Mouse (Mus musculus) liver, adult 2 months (tissue): Measurements from ENCODE around the gene C1s1. TPM values are rescaled to one million over a fixed set of nuclear protein-coding genes. Genes with fewer than 3 reads are reported as not detected.
"Not testable (repeated sequence)": the region's sequence is repeated elsewhere in the genome, so short reads cannot be mapped to it uniquely, and the experiment has no call there.

Source experiments
- DNase-seq: peaks from one replicate; pipeline ENCODE4 v3.0.0-alpha.2; 2011; ENCODE audit warnings: low read depth, low spot score; ENCODE audit errors: extremely low read depth
- H3K27ac ChIP-seq: fragments of 200-500 bp; replicated peaks from 2 replicates; pipeline ENCODE4 v1.5.1; 2012; ENCODE audit warnings: low read depth, mild to moderate bottlenecking, control low read depth, inconsistent platforms, low read length; ENCODE audit not compliant: insufficient read depth
- H3K27me3 ChIP-seq: fragments of 200-500 bp; 2 replicates; pipeline ENCODE4 v1.6.1; 2012; ENCODE audit warnings: mild to moderate bottlenecking, moderate library complexity, low read length, inconsistent platforms; ENCODE audit not compliant: control insufficient read depth, insufficient read depth
- H3K36me3 ChIP-seq: fragments of 200-500 bp; 2 replicates; pipeline ENCODE4 v1.6.1; 2012; ENCODE audit warnings: low read length, inconsistent platforms; ENCODE audit not compliant: control insufficient read depth, insufficient read depth
- H3K4me1 ChIP-seq: fragments of 200-500 bp; 2 replicates; pipeline ENCODE4 v1.6.1; 2011; ENCODE audit warnings: low read length; ENCODE audit not compliant: control insufficient read depth, insufficient read depth
- H3K4me3 ChIP-seq: fragments of 200-500 bp; 2 replicates; pipeline ENCODE4 v1.5.1; 2011; ENCODE audit warnings: low read depth, mild to moderate bottlenecking, control low read depth, low read length, moderate library complexity; ENCODE audit not compliant: insufficient read depth
- H3K79me2 ChIP-seq: fragments of 200-500 bp; 2 replicates; pipeline ENCODE4 v1.6.1; 2012; ENCODE audit warnings: inconsistent platforms, mild to moderate bottlenecking, low read length, moderate library complexity; ENCODE audit not compliant: control insufficient read depth, insufficient read depth
- H3K9ac ChIP-seq: fragments of 200-500 bp; 2 replicates; pipeline ENCODE4 v1.6.1; 2012; ENCODE audit warnings: low read depth, mild to moderate bottlenecking, control low read depth, inconsistent platforms, low read length
- CTCF ChIP-seq: fragments of 200-500 bp; IDR thresholded peaks from 2 replicates; pipeline ENCODE4 v1.5.1; 2011; ENCODE audit warnings: low read depth, low read length, control low read depth
- POLR2A ChIP-seq: fragments of 200-500 bp; IDR thresholded peaks from 2 replicates; pipeline ENCODE4 v1.6.1; 2011; ENCODE audit warnings: low read length, control low read depth; ENCODE audit not compliant: insufficient read depth; ENCODE audit errors: extremely low read depth
- WGBS: fragments of 180-500 bp; shearing (Covaris S2); methylation state at CpG from one replicate; pipeline ENCODE4 v1.1.7; 2018; 5-methylcytosine and 5-hydroxymethylcytosine counted together
- polyA plus RNA-seq: library from polyadenylated mRNA; depleted of rRNA; stranded (reverse); fragments of >200 nt; gene quantifications from 2 replicates; pipeline ENCODE4 v1.2.3, GENCODE M21; 2012
- total RNA-seq: library from RNA; depleted of rRNA; stranded (reverse); fragments of >200 nt; gene quantifications from 2 replicates; pipeline ENCODE4 v1.2.3, GENCODE M21; 2014

C1s1 gene
- total and polyA plus RNA-seq, 2 experiments = 206 to 554 TPM

DNA sequence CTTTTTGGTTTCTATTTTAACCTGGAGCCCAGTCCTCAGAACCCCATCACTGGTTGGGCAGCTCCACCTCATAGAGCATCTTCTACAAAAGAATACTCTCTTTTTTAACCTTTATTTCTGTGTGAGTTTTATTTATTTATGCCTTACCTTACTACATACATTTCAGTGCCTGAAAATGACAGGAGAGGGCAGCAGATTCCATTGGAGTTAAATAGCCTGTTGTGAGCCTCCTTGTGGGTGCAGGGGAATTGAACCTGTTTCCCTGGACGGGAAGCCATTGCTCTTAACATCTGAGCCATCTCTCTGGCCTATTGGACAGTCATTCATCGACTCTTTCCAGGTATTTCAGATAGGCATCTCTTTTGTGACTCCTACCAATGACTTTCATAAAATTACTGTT lies 3.3 kb upstream of the C1s1 start:
- DNase-seq = no peak
- Histone ChIP-seq H3K79me2 (no peaks in the 10 kb centered on the region), H3K27ac (no peak overlapping the region), H3K4me1 (peaks cover 4% of the 10 kb centered on the region; the same call in 1 of the 2 replicates), H3K36me3 (0 out of 2 replicates have a peak, but pooled peaks cover under 1% of the 10 kb centered on the region), H3K4me3 (no peak overlapping the region), H3K27me3 (no peaks in the 10 kb centered on the region), H3K9ac (no peak overlapping the region)
- TF ChIP-seq CTCF (0 out of 2 replicates have a peak, but pooled peaks have one; percentile 1), POLR2A (no peak)
- 72% methylated on average over 2 of the region's 2 CpGs for WGBS

DNA sequence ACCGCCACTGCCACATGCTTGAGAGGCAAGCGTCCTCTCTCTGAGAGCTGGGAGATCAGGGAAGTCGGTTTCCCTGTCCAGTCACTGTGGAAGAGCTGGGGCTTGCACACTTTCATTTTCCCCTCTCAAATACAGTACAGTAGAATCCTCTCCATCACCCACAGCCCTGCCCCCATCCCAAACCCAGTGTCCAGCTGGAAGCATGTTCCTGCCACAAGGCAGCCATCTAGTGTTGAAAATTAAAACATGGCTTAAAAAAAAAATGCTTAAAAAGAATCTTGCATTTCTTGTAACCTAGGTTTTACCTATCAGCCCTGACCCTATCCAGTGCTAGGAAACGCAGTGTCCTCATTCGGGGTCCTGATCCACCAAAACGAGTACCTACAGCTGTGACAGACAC lies 2.3 kb upstream of the C1s1 start:
- H3K4me1 ChIP-seq = peaks cover 4% of the 10 kb centered on the region; the same call in 1 of the 2 replicates
- WGBS = 72% methylated on average over 6 of the region's 6 CpGs
- TF ChIP-seq POLR2A (no peak), CTCF (0 out of 2 replicates have a peak, but pooled peaks have one; percentile 34)
- no peak overlapping the region for H3K9ac ChIP-seq
- peaks cover 6% of the 10 kb centered on the region for H3K36me3 ChIP-seq
- H3K27ac ChIP-seq = no peak overlapping the region
- peak; percentile 26 for DNase-seq
- no peak overlapping the region for H3K4me3 ChIP-seq
- no peaks in the 10 kb centered on the region for H3K79me2 ChIP-seq
- no peaks in the 10 kb centered on the region for H3K27me3 ChIP-seq

DNA sequence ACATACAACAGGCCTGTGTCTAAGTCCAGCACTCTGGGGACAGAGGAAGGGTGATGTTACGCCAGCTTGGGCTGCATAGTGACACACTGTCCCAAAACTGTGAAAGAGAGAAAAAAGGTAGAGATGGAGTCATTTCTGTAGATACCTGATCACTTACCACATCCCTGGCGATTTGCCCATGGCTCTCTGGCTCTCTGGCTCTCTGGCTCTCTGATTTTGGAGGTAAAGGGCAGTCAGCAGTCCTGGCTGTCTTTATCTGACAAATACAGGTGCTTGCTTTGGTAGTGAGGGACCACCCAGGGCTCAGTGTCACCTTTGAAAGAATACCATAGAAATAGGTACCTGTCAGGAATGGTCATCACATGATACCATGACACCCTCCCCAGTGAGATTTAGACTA lies 983 bp downstream of the C1s1 start:
- DNase-seq = peak; percentile 57
- 33% methylated on average over 2 of the region's 2 CpGs for WGBS
- not testable (repeated sequence) for H3K4me3 ChIP-seq, H3K79me2 ChIP-seq, H3K27me3 ChIP-seq, H3K4me1 ChIP-seq
- Histone ChIP-seq H3K36me3 (peaks cover 14% of the 10 kb centered on the region), H3K27ac (peak overlapping the region; percentile 43), H3K9ac (peak overlapping the region; percentile 73; the same call in 1 of the 2 replicates)

DNA sequence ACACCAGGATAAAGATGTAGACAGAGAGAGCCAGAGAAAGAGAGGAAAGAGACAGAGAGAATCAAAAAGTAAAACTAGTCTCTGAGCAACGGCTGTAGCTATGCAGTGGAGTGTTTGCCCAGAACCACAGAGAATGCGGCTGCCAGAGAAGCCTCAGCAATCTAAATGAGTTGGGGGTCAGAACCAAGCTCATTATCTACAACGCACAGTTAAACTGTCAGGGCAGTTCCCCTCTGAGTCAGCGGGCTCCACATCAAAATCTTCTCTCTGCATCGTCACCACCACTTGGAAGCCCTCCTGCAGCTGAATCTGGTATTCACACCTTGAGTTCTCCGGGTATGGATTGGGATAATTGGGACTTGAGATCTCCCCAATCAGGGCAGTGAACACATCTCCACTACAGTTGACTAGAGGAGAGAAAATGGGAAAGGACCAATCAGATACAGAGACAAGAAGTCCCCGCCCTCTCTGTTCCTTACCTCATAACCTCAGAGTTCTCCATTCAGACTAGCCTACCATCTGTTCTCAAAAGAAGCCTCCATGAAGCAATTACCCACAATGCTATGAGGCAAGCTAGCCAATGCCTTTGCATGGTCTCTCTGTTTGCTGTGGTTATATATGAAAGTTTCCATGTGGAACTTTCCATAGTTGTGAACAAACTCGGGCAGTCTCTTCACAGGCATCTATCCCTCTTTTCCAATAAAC lies 5.9 kb downstream of the C1s1 start:
- not testable (repeated sequence) for H3K27me3 ChIP-seq, H3K9ac ChIP-seq, H3K4me3 ChIP-seq, H3K4me1 ChIP-seq, H3K27ac ChIP-seq, DNase-seq, H3K79me2 ChIP-seq
- peaks cover 40% of the 10 kb centered on the region for H3K36me3 ChIP-seq
- WGBS = 86% methylated on average over 8 of the region's 8 CpGs

DNA sequence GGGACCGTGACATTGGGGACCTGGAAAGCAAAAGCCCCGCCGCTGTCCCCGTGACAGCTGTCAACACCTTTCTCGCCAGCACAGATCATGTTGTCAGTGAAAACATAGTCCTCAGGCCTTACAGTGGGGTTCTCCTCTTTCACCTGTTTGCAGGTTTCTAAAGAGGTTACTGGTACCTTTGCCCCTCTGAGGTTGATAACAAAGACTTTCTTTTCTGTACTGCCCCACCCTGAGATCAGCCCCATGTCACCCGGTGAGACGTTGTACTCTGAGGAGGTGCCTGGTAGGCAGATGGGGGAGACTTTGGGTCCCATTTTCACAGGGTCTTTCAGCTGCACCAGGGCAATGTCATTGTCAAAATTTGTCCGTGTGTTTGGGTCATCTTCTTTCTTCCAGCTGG lies 11.1 kb downstream of the C1s1 start:
- H3K9ac ChIP-seq = no peak overlapping the region
- WGBS = 93% methylated on average over 8 of the region's 8 CpGs

DNA sequence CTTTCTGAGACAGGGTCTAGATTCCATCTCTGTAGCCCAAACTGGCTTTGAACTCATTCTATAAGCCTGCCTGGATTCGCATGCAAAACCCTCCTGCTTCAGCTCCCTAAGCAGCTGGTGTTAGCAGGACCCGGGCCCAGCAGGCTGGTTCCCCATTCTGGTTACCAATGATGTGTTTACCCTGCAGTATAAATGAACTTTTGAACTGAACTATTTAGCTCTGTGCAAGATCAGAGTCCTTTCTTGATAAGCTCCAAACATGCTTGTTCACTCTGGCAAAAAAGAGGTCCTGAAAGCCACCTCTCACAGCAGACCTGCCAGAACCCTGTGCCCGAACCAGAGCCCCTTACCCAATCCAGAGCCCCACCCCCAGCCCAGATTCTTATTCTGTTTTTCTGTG lies 14.3 kb downstream of the C1s1 start:
- H3K36me3 ChIP-seq = peaks cover 13% of the 10 kb centered on the region; the same call in 1 of the 2 replicates
- no peak overlapping the region for H3K4me3 ChIP-seq
- peak overlapping the region; percentile 86 for H3K27ac ChIP-seq
- H3K79me2 ChIP-seq = no peaks in the 10 kb centered on the region
- H3K9ac ChIP-seq = no peak overlapping the region
- no peaks in the 10 kb centered on the region for H3K27me3 ChIP-seq
- peak; percentile 90 for DNase-seq
- TF ChIP-seq POLR2A (no peak), CTCF (no peak)
- WGBS = 23% methylated on average over 3 of the region's 3 CpGs
- H3K4me1 ChIP-seq = peaks cover 8% of the 10 kb centered on the region; the same call in 1 of the 2 replicates

More for the DNA sequence above, 11.1 kb downstream of the C1s1 start:
- Histone ChIP-seq H3K27ac (no peak overlapping the region), H3K36me3 (peaks cover 28% of the 10 kb centered on the region), H3K79me2 (no peaks in the 10 kb centered on the region), H3K4me3 (no peak overlapping the region), H3K27me3 (no peaks in the 10 kb centered on the region), H3K4me1 (peaks cover 8% of the 10 kb centered on the region; the same call in 1 of the 2 replicates)
- TF ChIP-seq CTCF (no peak), POLR2A (no peak)
- no peak for DNase-seq

DNA sequence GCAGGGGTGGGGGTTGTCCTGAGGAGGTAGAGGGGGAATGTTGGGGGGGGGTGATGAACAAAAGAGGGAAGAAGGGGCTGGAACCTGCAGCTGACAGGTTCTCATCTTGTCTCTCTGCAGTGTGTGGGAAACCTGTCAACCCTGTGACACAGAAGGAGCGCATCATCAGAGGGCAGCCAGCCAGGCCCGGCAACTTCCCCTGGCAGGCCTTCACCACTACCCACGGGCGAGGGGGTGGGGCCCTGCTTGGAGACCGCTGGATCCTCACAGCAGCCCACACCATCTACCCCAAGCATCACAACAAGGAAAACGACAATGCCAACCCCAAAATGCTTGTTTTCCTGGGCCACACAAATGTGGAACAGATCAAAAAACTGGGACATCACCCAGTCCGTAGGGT lies 20.1 kb downstream of the C1s1 start:
- 64% methylated on average over 7 of the region's 7 CpGs for WGBS
- not testable (repeated sequence) for H3K27ac ChIP-seq, H3K79me2 ChIP-seq, H3K4me1 ChIP-seq, DNase-seq, H3K27me3 ChIP-seq, H3K4me3 ChIP-seq, H3K9ac ChIP-seq
- peaks cover 29% of the 10 kb centered on the region for H3K36me3 ChIP-seq

DNA sequence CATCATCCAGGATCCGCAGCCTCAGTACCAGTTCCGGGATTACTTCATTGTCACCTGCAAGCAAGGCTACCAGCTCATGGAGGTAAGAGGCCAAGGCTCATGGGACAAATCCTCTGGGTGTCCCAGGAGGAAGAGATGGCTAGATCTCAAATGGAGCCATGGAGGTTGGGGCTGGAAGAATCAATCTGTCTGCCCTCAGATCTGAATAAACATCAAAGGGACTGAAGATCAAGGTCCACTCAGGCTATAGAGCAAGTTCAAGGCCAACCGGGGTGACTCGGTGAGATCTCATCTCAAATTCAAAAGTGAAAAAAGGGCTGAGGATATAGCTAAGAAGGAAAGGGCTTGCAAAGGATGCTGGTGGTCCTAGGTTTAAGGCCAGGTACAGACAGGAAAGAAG lies 24.4 kb downstream of the C1s1 start:
- H3K79me2 ChIP-seq, H3K27me3 ChIP-seq, H3K27ac ChIP-seq, H3K4me3 ChIP-seq, H3K4me1 ChIP-seq, H3K9ac ChIP-seq: not testable (repeated sequence)
- 48% methylated on average over 4 of the region's 4 CpGs for WGBS
- H3K36me3 ChIP-seq = peaks cover 31% of the 10 kb centered on the region
- DNase-seq = peak; percentile 61
